Mouse (Mus musculus): ENCODE measurements around the gene Rheb. TPM values are rescaled to one million over a fixed set of nuclear protein-coding genes. Genes with fewer than 3 reads are reported as not detected.
"Not testable (repeated sequence)": the region's sequence is repeated elsewhere in the genome, so short reads cannot be mapped to it uniquely, and the experiment has no call there.

The Rheb gene
- total and polyA plus RNA-seq, 3 experiments, result 29.1 to 87.4 (median 76.9) TPM

DNA sequence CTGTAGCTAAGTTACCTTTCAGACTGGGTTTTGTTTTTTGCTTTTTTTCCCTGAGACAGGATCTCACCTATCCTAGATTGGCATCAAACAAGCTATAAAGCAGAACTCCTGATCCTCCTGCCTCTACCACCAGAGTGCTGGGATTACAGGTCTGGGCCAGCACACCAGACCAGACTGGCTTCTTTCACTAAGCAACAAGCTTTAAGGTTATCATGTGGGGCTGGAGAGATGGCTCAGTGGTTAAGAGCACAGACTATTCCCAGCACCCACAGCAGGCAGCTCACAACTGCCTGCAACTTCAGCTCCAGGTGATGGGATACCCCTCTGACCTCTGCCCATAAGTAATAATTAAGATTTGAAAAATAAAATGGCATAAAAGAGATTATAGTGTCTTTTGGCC, 63.1 kb downstream of the Rheb start:
- intact Hi-C loops (cut with DNase I), result no loop called here

DNA sequence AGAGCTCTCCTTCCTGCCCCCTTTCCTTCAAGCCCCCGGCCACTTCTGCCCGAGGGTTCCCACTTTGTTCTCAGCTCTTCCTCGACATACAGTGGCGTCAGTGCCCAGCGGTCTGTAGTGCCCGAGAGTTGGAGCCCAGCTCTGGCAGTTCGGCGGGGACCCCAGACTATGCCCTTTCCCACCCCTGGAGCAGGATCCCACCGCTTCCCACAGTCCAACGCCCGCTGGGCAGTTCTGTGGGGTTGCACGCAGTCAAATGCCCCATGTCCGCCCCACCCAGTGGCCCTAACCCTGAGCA, 63.6 kb downstream of the Rheb start:
- Histone ChIP-seq H3K27me3 (ENCODE audit: control insufficient read depth, insufficient read depth, low read length) (no peaks in the 10 kb centered on the region), H3K27ac (no peak overlapping the region), H3K36me3 (ENCODE audit: control insufficient read depth, insufficient read depth, low read length) (no peaks in the 10 kb centered on the region), H3K79me2 (replicated peaks; ENCODE audit: control insufficient read depth, insufficient read depth, low read length) (no peaks in the 10 kb centered on the region), H3K4me3 (no peak overlapping the region), H3K9ac (ENCODE audit: low read depth, low read length) (no peak overlapping the region), H3K4me1 (ENCODE audit: control insufficient read depth, insufficient read depth, low read length) (peaks cover 1% of the 10 kb centered on the region; the same call in 1 of the 2 replicates)
- DNase-seq, result no peak
- WGBS, result 60% methylated on average over 13 of the region's 13 CpGs
- intact Hi-C loops (cut with DNase I), result no loop called here
- TF ChIP-seq POLR2A (IDR thresholded peaks at IDR 0.05; ENCODE audit: insufficient read depth, low read depth, low read length) (no peak), EP300 (IDR thresholded peaks at IDR 0.05; ENCODE audit: insufficient read depth, low read depth, low read length) (no peak), CTCF (IDR thresholded peaks at IDR 0.05) (no peak)

More for the DNA sequence above, 63.1 kb downstream of the Rheb start:
- H3K4me1 ChIP-seq (ENCODE audit: control insufficient read depth, insufficient read depth, low read length), result peaks cover 1% of the 10 kb centered on the region; the same call in 1 of the 2 replicates
- no peaks in the 10 kb centered on the region for H3K27me3 ChIP-seq (ENCODE audit: control insufficient read depth, insufficient read depth, low read length)
- H3K27ac ChIP-seq, result no peak overlapping the region
- no peak overlapping the region for H3K4me3 ChIP-seq
- no peaks in the 10 kb centered on the region for H3K79me2 ChIP-seq (replicated peaks; ENCODE audit: control insufficient read depth, insufficient read depth, low read length)
- DNase-seq, result no peak
- H3K36me3 ChIP-seq (ENCODE audit: control insufficient read depth, insufficient read depth, low read length), result no peaks in the 10 kb centered on the region
- no peak overlapping the region for H3K9ac ChIP-seq (ENCODE audit: low read depth, low read length)
- TF ChIP-seq POLR2A (IDR thresholded peaks at IDR 0.05; ENCODE audit: insufficient read depth, low read depth, low read length), result no peak
- TF ChIP-seq CTCF (IDR thresholded peaks at IDR 0.05), result no peak
- no peak for TF ChIP-seq EP300 (IDR thresholded peaks at IDR 0.05; ENCODE audit: insufficient read depth, low read depth, low read length)

DNA sequence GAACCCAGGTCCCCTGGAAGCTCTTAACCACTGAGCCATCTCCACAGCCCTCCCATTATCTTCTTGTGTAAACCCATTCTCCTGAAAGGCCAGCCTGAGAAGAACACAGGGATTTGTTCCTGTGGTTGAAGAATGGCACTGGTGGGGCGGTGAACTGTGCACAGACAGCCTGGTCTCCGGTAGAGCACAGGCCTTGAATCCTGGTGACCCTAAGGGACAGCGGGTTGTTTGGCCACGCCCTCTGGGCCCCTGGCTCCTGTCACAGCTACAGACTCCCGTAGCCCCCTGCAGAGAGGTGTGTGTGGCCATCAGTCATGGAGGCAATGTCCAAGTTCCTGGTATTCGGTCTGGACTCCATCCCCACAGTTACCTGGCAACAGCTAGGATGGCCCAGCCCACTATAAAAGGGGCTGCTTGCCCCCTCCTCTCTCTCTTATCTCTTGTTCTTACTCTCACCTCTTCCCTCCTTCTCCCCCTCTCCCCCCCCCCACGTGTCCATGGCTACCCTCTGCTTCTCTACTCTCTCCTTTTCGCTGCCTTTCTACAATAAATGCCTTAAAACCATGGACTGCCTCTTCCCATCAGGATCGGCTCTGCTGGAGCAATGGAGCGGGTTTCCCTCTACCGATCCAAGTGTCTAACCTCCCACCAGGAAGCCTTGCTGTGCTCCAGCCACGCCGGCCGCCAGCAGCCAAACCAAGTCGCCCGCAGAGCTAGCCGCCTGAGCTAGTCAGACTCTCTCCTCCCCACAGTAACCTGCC, 64.2 kb downstream of the Rheb start:
- intact Hi-C loops (cut with DNase I), result no loop called here
- Histone ChIP-seq H3K79me2 (replicated peaks; ENCODE audit: control insufficient read depth, insufficient read depth, low read length) (no peaks in the 10 kb centered on the region), H3K36me3 (ENCODE audit: control insufficient read depth, insufficient read depth, low read length) (no peaks in the 10 kb centered on the region), H3K27me3 (ENCODE audit: control insufficient read depth, insufficient read depth, low read length) (no peaks in the 10 kb centered on the region), H3K27ac (no peak overlapping the region), H3K4me3 (no peak overlapping the region), H3K4me1 (ENCODE audit: control insufficient read depth, insufficient read depth, low read length) (peaks cover 1% of the 10 kb centered on the region; the same call in 1 of the 2 replicates), H3K9ac (ENCODE audit: low read depth, low read length) (no peak overlapping the region)
- 37% methylated on average over 17 of the region's 17 CpGs for WGBS
- TF ChIP-seq EP300 (IDR thresholded peaks at IDR 0.05; ENCODE audit: insufficient read depth, low read depth, low read length), result no peak
- TF ChIP-seq POLR2A (IDR thresholded peaks at IDR 0.05; ENCODE audit: insufficient read depth, low read depth, low read length), result no peak
- TF ChIP-seq CTCF (IDR thresholded peaks at IDR 0.05), result no peak
- DNase-seq, result no peak

DNA sequence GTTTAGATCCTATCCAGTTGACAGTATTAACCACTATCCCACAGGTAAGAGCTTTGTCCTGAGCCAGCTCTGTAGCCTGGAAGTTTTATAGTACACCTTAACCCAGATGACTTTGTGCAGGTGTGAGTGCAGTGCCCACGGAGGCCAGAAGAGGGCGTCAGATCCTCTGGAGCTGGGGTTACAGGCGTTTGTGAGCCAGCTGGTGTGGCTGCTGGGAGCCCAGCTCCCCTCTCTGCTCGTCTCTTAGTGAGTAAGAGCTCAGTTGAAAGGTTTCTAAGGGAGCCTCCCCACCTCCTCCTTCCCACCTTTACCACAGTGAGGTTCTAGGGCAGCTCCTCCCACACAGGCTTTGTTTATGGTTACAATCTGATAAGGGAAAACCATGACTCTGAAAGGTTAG, 65.7 kb downstream of the Rheb start:
- Histone ChIP-seq H3K27me3 (ENCODE audit: control insufficient read depth, insufficient read depth, low read length) (no peaks in the 10 kb centered on the region), H3K4me3 (no peak overlapping the region), H3K4me1 (ENCODE audit: control insufficient read depth, insufficient read depth, low read length) (peaks cover 1% of the 10 kb centered on the region; the same call in 1 of the 2 replicates), H3K36me3 (ENCODE audit: control insufficient read depth, insufficient read depth, low read length) (no peaks in the 10 kb centered on the region), H3K79me2 (replicated peaks; ENCODE audit: control insufficient read depth, insufficient read depth, low read length) (no peaks in the 10 kb centered on the region), H3K9ac (ENCODE audit: low read depth, low read length) (no peak overlapping the region), H3K27ac (no peak overlapping the region)
- 60% methylated on average over 4 of the region's 4 CpGs for WGBS
- intact Hi-C loops (cut with DNase I), result no loop called here
- no peak for DNase-seq
- no peak for TF ChIP-seq EP300 (IDR thresholded peaks at IDR 0.05; ENCODE audit: insufficient read depth, low read depth, low read length)
- TF ChIP-seq CTCF (IDR thresholded peaks at IDR 0.05), result no peak
- TF ChIP-seq POLR2A (IDR thresholded peaks at IDR 0.05; ENCODE audit: insufficient read depth, low read depth, low read length), result no peak

DNA sequence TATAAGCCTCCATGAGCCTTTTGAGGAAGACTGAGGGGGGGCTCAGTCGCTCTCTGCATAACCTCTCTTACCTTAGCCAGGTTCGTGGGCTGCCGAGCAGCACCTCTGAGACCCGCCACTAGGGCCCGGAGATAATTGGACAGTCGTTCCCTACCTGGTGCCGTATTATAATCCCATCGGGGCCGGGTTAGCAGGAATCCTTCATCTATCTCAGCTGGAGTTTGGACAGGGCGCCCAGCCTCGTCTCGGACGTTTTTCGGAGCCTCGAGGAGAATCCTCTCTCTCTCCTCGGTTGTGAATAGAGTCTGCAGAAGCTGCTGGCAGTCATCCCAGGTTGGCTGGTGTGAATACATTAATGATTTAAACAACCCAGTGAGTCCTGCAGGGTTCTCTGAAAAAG, 67.9 kb downstream of the Rheb start:
- H3K79me2 ChIP-seq (replicated peaks; ENCODE audit: control insufficient read depth, insufficient read depth, low read length); H3K4me1 ChIP-seq (ENCODE audit: control insufficient read depth, insufficient read depth, low read length); H3K27ac ChIP-seq; DNase-seq; intact Hi-C loops (cut with DNase I); H3K4me3 ChIP-seq; H3K9ac ChIP-seq (ENCODE audit: low read depth, low read length); H3K27me3 ChIP-seq (ENCODE audit: control insufficient read depth, insufficient read depth, low read length); H3K36me3 ChIP-seq (ENCODE audit: control insufficient read depth, insufficient read depth, low read length): not testable (repeated sequence)
- 85% methylated on average over 16 of the region's 16 CpGs for WGBS

DNA sequence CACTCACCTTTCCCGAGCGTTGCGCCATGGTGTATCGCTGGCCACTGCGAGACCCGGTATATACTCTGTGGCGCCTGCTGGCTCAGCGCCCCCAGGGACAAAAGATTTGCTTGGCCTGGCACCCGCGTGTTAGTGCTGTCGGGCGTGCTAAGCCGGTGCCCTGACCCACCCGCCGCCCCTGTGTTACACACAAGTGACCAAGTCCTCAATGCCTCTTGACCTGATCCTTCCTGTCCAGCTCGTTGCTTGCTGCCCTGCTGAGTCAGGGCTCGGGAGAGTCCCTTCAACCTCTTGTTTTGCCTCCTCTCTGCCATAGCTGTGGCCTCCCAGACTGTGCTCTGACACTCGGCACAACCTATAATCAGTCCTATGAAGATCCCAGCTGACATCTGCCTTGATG, 84.6 kb downstream of the Rheb start, which contains the start of gene Crygn:
Gene Crygn (minus strand): TSS at position 193 of the 400 bp plus-strand sequence.
- H3K27me3 ChIP-seq (ENCODE audit: control insufficient read depth, insufficient read depth, low read length), result no peaks in the 10 kb centered on the region
- TF ChIP-seq CTCF (IDR thresholded peaks at IDR 0.05) (no peak), EP300 (IDR thresholded peaks at IDR 0.05; ENCODE audit: insufficient read depth, low read depth, low read length) (no peak), POLR2A (IDR thresholded peaks at IDR 0.05; ENCODE audit: insufficient read depth, low read depth, low read length) (no peak)
- no peak within 1 kb of the TSS for H3K27ac ChIP-seq
- no peaks in the 10 kb centered on the region for H3K36me3 ChIP-seq (ENCODE audit: control insufficient read depth, insufficient read depth, low read length)
- no peaks in the 10 kb centered on the region for H3K79me2 ChIP-seq (replicated peaks; ENCODE audit: control insufficient read depth, insufficient read depth, low read length)
- no peak within 1 kb of the TSS for H3K4me3 ChIP-seq
- H3K4me1 ChIP-seq (ENCODE audit: control insufficient read depth, insufficient read depth, low read length), result no peaks in the 10 kb centered on the region
- 54% methylated on average over 18 of the region's 18 CpGs for WGBS
- no peak for DNase-seq
- no peak within 1 kb of the TSS for H3K9ac ChIP-seq (ENCODE audit: low read depth, low read length)
- intact Hi-C loops (cut with DNase I), result no loop called here
